Mouse (Mus musculus) erythroblast, embryonic 14.5 days (primary cell): Measurements from ENCODE around the gene Fam104a.

Source experiments
- GATA1 ChIP-seq: IDR thresholded peaks from 2 replicates; pipeline ENCODE4 v1.6.1; 2012; ENCODE audit warnings: low read length, inconsistent platforms, mixed read lengths
- TAL1 ChIP-seq: IDR thresholded peaks from 3 replicates; pipeline ENCODE4 v1.6.1; 2012; ENCODE audit warnings: low read length, inconsistent platforms, mixed read lengths

GRCm38 (mm10) chr11:113730879-113731278 lies 46.9 kb upstream of the Fam104a start:
- TF ChIP-seq GATA1 (no peak), TAL1 (no peak)
